Mouse (Mus musculus): ENCODE results near the gene Tmem100.

The Tmem100 gene

GRCm38 (mm10) chr11:90013657-90014056 is 16.5 kb upstream of the Tmem100 start:
- no peak for DNase-seq (ENCODE audit: low read depth, low spot score)

DNA sequence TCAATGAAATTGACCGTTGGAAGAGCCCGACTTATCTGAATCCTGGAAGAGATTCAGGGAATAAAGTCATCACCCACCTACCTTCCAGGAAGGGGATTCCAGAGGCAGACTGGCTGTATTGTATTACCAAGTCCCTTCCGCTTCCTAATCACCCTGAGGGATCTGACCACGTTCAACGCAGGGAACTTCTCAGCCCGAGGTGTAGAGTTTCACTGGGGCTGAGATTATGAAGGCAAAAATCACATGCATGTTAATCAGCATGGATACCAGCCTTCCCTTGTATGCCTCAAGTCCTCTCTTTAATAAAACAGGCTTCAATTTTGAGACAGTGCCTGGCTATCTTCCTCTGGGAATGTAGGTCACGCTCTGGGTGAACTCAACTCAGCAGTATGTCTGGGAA is 14.9 kb upstream of the Tmem100 start:
- DNase-seq (ENCODE audit: low read depth, low spot score): no peak

GRCm38 (mm10) chr11:90019161-90019560 is 11.0 kb upstream of the Tmem100 start:
- no peak for DNase-seq (ENCODE audit: low read depth, low spot score)

DNA sequence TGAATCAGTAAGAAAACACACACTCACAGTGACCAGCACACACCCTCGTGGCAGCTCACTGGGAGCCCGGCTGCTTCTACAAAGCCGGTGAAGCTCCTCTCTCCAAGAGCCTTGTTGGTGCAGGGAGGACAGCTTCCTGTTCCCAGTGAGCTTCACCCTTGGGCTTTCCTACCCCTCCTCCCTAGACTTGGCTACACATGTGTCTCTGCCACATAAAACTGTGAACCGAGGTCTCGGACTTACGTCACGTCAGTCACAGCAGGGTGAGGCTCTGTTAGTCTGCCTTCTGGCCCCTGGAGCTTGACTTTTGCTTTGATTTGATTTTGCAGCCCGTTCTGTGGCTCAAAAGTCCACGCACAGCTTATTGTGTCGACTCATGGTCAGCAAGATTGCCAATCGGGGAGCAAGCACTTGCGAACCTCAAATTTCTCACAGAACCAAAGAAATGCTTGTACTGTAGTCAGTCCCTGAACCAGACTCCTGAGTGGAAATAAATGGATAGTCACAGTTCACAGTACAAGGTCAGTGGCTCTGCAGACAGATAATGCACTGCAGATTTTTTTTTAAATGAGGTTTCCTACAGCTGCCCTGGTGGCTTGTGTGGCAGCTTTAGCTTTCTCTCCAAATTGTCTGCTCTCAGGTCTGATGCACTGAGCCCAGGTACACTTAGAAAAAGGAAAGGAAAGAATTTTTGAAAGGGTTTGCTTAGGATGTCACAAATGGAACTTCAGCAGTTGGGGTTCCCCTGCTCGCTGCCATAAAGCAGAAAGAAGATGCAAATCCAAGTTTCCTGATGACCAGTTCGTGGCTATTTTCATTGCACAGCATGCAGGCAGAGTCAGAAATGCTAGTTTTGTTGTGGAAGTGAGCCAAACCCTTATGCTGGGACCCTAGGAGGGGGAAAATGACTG is 4.0 kb upstream of the Tmem100 start:
- DNase-seq (ENCODE audit: low read depth, low spot score): no peak

DNA sequence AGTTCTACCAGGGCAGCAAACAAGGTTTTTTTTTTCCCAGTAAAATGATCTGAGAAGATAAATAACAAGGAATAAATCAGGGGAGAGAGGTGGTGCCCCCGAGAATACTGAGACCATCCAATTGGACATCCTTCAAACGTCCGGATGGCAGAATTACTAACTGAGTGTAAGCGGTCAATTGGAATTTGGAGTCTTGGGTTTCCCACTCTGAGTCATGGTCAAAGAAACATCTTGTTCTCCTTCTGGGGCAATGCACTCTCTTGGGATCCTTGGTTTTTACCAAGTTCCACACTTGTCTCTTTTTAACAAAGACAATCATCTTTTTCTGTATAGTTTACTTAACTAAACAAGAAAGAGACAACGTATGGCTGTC is 3.4 kb upstream of the Tmem100 start:
- DNase-seq (ENCODE audit: low read depth, low spot score): no peak

- no peak for DNase-seq (ENCODE audit: low read depth, low spot score)
These were observed 2.9 kb upstream of the Tmem100 start for GRCm38 (mm10) chr11:90027216-90027615.

- no peak for DNase-seq (ENCODE audit: low read depth, low spot score)
These were observed 1.4 kb upstream of the Tmem100 start for GRCm38 (mm10) chr11:90028746-90029145.

DNA sequence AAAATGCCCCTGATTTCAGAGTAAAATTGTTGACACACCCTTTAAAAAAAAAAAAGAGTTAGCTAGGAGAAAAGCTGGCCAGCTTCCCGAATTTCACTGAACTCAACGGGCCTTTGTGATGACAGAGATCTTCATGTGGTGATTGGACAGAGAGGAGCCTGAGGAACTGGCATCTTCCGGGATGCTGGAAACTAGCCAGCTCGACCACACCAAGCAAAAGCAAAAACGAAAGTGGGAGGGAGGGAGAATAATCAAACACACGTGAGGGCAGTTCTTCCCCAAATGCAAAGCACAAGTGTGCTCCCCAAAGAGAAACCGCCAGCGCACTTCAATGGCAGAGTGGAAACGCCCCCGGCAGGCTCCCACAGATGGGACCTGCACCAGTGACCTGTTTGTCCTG is 794 bp upstream of the Tmem100 start:
- DNase-seq (ENCODE audit: low read depth, low spot score): no peak

DNA sequence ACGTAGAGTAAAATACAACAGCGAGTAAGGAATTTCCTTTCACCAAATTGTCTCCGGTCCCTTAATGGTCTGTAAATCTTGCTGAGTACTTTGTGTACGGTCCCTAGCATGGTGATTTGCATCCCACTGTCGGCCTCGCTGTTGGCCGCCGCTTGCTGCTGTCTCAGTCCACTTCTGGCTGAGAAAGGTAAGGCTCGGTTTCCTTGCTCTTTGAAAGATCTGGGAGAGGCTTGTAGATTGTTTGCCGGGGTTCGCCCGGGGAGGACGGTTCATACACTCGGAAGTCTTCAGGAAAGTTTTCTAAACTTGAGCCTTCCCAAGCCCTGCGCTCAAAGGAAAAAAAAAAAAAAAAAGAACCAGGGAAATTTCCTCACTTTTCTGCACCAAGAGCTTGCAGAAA is 409 bp downstream of the Tmem100 start:
- DNase-seq (ENCODE audit: low read depth, low spot score): peak; percentile 22

GRCm38 (mm10) chr11:90031076-90031475 is 928 bp downstream of the Tmem100 start:
- DNase-seq (ENCODE audit: low read depth, low spot score): no peak

GRCm38 (mm10) chr11:90032807-90033206 is 2.7 kb downstream of the Tmem100 start:
- DNase-seq (ENCODE audit: low read depth, low spot score): no peak

DNA sequence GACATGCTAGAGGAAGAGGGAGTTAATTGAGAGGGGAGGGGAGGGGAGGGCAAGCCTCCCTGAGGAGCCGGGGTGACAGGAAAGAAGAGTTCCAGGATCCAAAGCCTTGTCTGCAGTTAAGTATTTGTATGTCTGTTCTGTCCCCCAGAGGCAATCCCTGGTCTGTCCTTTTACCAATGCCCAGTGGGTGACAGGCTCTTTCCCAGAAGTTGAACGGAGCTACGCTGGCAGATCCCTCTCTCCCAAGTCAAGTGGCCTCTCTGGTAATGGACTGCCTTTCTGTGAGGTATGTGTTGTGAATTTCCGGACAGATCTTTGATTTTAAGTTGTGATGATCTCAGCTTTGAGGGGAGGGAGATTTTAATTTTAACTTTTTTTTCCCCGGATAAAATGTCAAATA is 3.3 kb downstream of the Tmem100 start:
- no peak for DNase-seq (ENCODE audit: low read depth, low spot score)

DNA sequence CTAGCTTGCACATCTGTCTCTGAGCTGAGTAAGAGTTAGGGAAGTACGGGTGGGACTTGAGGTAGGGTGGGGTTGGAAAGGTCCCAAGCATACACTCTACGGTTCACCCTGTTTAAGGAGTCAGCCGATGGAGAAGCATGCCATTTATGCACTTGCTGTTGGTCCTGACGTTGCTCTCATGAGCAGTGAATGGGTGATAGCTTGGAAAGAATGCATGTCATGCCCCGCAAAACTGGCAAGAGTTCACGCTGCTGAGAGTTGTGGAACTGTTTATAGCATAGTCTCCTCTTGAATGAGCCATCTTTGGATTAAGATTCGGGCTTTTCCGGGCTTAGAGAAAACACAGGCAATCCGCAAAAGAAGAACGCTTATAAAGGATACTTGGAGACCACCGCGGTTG is 4.5 kb downstream of the Tmem100 start:
- no peak for DNase-seq (ENCODE audit: low read depth, low spot score)

GRCm38 (mm10) chr11:90035532-90035931 is 5.4 kb downstream of the Tmem100 start:
- no peak for DNase-seq (ENCODE audit: low read depth, low spot score)

DNA sequence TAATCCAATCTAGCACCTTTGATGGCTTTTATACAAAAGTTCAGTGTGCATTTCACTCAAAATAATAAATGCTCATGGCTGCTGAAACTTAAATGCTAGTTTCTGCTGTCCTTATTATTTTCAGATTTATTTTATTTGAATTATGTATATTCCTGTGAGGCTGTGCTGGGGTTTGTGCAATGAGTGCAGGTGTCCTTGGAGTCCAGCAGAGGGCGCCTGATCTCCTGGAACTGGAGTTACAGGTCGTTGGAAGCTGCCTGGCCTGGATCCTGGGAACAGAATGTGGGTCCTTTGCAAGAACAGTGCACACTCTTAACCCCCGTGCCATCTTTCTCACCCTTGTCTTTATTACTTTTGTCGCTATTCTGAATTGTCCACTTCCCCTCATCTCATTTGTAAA is 6.3 kb downstream of the Tmem100 start:
- DNase-seq (ENCODE audit: low read depth, low spot score): peak; percentile 26

- peak; percentile 33 for DNase-seq (ENCODE audit: low read depth, low spot score)
These were observed 7.9 kb downstream of the Tmem100 start for GRCm38 (mm10) chr11:90038022-90038421.

DNA sequence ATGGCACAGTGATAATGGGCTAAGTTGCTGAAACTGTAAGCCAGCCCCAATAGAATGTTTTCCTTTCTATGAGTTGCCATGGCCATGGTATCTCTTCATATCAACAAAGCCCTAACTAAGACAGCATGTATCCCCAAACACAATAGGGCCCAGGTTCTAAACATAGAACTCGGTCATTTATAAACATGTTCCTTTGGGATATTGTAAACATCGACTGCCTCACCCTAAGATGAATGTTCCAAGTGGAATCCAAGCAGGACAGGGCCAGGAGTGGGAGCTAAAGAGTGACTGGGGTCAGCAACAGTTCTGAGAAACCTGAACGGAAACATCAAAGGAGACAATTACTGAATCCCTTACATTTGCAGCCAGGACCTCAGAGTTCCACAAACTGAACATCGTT is 14.3 kb downstream of the Tmem100 start:
- no peak for DNase-seq (ENCODE audit: low read depth, low spot score)

DNA sequence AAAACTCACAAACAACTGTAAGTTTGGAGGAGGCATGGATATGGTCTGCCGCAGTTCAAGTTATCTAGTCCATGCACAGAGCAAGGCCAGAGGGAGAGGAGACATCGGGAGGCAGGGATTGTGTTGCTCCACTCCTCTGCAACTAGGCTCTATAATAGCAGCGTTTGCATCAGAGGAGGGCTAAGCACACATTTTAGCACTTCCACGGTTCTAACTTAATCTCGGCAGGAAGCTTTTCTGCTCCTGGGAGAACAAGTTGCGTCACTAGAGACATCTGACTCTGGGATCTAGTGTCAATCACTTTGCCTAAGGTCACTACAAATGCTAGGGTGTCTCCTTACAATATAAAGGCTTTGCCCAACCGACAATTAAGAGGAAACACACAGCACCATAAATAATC is 16.1 kb downstream of the Tmem100 start:
- no peak for DNase-seq (ENCODE audit: low read depth, low spot score)

GRCm38 (mm10) chr11:90047271-90047670 is 17.1 kb downstream of the Tmem100 start:
- no peak for DNase-seq (ENCODE audit: low read depth, low spot score)

GRCm38 (mm10) chr11:90050016-90050415 is 19.9 kb downstream of the Tmem100 start:
- no peak for DNase-seq (ENCODE audit: low read depth, low spot score)

DNA sequence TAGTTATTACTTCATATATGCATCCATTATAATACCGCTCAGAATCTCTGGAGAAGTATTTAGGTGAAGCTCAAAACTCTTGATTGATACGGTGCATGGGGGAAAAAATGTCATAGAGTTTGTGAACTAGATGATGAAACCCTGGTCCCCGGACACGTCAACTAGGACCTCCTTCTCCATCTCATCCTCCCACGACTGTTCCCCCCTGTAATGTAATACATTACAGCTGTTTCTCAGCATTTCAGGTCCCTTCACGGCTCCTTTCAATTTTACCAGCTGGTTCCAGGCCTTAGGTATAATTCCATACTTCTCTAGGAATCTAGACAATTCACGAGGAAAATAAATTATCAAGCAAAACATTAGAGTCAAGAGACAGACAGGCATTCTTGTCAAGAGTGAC is 22.6 kb downstream of the Tmem100 start:
- no peak for DNase-seq (ENCODE audit: low read depth, low spot score)

DNA sequence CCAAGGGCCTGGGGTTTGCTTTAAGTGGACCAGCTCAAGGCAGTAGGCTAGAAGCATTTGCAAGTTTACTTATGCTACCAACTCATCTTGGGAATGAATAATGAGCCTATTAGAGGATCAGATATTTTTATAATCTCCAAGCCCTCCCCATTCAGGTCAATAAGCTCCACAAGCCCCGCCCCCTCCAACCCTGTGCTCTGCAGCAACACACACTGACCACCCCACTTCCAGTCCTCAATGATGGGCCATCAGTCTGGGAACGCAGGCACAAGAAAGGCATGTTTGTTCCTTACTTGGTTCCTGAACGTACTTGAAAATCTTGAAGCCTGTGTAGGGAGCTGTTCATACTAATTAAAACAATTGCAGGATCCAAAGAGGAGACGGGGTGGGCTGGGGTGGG is 23.7 kb downstream of the Tmem100 start:
- no peak for DNase-seq (ENCODE audit: low read depth, low spot score)

GRCm38 (mm10) chr11:90054401-90054800 is 24.3 kb downstream of the Tmem100 start:
- no peak for DNase-seq (ENCODE audit: low read depth, low spot score)

- DNase-seq (ENCODE audit: low read depth, low spot score): no peak
These were observed 26.9 kb downstream of the Tmem100 start for GRCm38 (mm10) chr11:90057070-90057469.

Measured in WW6 (cell line).